Mouse (Mus musculus) hindbrain, embryonic 12.5 days (tissue): ENCODE results near the gene Gnb1. TPM values are rescaled to one million over a fixed set of nuclear protein-coding genes. Genes with fewer than 3 reads are reported as not detected.
"Not testable (repeated sequence)": the region's sequence is repeated elsewhere in the genome, so short reads cannot be mapped to it uniquely, and the experiment has no call there.

Source experiments
- ATAC-seq: fragments of 200-750 bp; cut with Nextera tagmentation; 2 replicates; pipeline ENCODE4 v1.8.0; 2017; ENCODE audit warnings: moderate TSS enrichment; ENCODE audit not compliant: low FRiP score
- H3K27ac ChIP-seq: fragments of 300-500 bp; sonication (generic); 2 replicates; pipeline ENCODE4 v1.5.1; 2016; ENCODE audit warnings: mild to moderate bottlenecking
- H3K27me3 ChIP-seq: fragments of 300-500 bp; sonication (generic); 2 replicates; pipeline ENCODE4 v1.6.1; 2016; ENCODE audit warnings: mild to moderate bottlenecking
- H3K36me3 ChIP-seq: fragments of 300-500 bp; sonication (generic); 2 replicates; pipeline ENCODE4 v1.6.1; 2016; ENCODE audit warnings: mild to moderate bottlenecking
- H3K4me1 ChIP-seq: fragments of 300-500 bp; sonication (generic); 2 replicates; pipeline ENCODE4 v1.6.1; 2016
- H3K4me2 ChIP-seq: fragments of 300-500 bp; sonication (generic); replicated peaks from 2 replicates; pipeline ENCODE4 v1.6.1; 2016; ENCODE audit warnings: mild to moderate bottlenecking
- H3K4me3 ChIP-seq: fragments of 300-500 bp; sonication (generic); 2 replicates; pipeline ENCODE4 v1.5.1; 2016; ENCODE audit warnings: mild to moderate bottlenecking
- H3K9ac ChIP-seq: fragments of 300-500 bp; sonication (generic); 2 replicates; pipeline ENCODE4 v1.6.1; 2016; ENCODE audit warnings: mild to moderate bottlenecking, moderate library complexity
- H3K9me3 ChIP-seq: fragments of 300-500 bp; sonication (generic); replicated peaks from 2 replicates; pipeline ENCODE4 v1.6.1; 2016; ENCODE audit warnings: mild to moderate bottlenecking
- WGBS: fragments of 180-500 bp; shearing (Covaris S2); methylation state at CpG from one replicate; pipeline ENCODE4 v1.1.7; 2016; 5-methylcytosine and 5-hydroxymethylcytosine counted together
- polyA plus RNA-seq: library from polyadenylated mRNA; unstranded; fragments of >200 nt; fragmentation: Nextera tagmentation; extraction: Ambion mirVana; gene quantifications from 2 replicates; pipeline ENCODE4 v1.2.1, GENCODE M21; 2016

The Gnb1 gene
- polyA plus RNA-seq, 1 experiment from 2014 or later = 757 TPM

DNA sequence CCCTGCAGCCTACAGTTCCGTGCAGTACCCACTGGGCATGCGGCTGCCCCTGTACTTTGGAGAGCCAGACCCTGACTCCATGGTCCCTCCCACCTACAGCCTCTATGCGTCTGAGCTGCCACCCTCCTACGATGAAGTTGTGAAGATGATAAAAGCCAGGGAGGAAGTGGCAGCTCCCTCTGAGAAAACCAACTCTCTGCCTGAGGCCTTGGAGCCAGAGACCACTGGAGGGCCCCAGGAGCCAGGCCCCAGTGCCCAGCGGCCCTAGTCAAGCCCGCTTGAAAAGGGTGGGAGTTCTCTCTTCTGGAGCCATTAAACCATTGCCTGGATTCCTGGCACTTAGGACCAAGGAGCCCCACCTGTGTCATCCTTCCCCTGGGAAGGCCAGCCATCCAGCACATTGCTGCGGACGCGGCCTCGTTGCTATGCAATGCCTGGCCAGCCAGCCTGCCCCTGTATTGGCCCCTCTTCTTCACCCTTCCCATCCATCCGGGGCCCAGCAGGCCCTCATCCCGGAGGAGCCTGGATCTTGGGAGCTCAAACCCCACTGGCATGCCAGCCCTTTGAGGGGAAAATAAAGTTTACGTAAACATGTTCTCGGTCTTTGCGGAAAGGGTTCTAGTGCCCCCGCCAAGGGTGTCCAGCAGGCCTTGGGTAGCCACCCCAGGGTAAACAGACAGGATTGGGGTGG lies 20.8 kb upstream of the Gnb1 start:
- no peak for ATAC-seq
- 80% methylated on average over 16 of the region's 16 CpGs for WGBS

DNA sequence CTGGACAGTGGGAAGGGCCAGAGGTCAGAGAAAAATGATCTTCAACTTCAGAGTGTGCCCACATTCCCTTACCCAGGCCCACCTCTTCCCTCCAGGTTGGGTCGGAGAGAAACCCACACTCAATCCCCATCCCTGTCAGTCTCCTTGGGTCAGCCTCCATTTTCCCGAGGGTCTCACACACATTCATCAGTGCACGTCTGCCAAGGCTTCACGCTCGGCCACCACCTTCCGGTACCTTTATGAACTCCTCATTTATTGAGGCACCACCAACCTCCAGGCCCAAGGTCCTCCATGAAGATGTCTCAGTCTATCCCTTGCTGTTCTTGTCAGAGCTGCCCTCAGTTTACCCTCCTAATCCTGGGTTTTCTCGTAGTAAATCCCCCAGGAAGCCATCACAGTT lies 20.2 kb upstream of the Gnb1 start:
- H3K4me3 ChIP-seq = no peak overlapping the region
- ATAC-seq = no peak

More for the DNA sequence above, 20.8 kb upstream of the Gnb1 start:
- Histone ChIP-seq H3K9me3 (no peaks in the 10 kb centered on the region), H3K27me3 (peaks cover 8% of the 10 kb centered on the region; the same call in 1 of the 2 replicates), H3K4me1 (peaks cover 6% of the 10 kb centered on the region; the same call in 1 of the 2 replicates), H3K36me3 (no peaks in the 10 kb centered on the region), H3K4me3 (no peak overlapping the region), H3K27ac (no peak overlapping the region), H3K9ac (no peak overlapping the region), H3K4me2 (no peak overlapping the region)

DNA sequence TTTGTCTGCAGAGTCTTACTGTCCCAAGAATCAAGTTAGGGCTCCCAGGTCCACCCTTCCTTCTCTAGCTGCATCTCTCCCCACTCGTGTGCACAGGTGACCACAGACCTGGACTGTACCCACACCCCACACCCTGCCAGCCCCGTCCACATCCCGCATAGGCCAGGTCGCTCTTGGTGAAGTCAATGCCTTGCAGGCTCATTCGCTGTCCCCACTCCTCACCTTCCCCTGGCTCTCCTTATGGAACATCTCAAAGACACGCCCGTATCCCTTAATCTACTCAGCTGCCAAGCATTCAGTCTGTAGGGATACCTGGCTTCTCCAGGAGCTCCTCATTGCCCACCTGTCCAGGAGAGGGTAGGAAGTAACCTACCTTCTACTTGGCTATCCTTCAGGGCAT lies 19.8 kb upstream of the Gnb1 start:
- no peak overlapping the region for H3K4me3 ChIP-seq
- no peak overlapping the region for H3K4me2 ChIP-seq
- ATAC-seq = no peak
- H3K27me3 ChIP-seq = peaks cover 8% of the 10 kb centered on the region; the same call in 1 of the 2 replicates
- no peaks in the 10 kb centered on the region for H3K36me3 ChIP-seq
- H3K9me3 ChIP-seq = no peaks in the 10 kb centered on the region
- H3K9ac ChIP-seq = no peak overlapping the region
- no peak overlapping the region for H3K27ac ChIP-seq
- peaks cover 6% of the 10 kb centered on the region; the same call in 1 of the 2 replicates for H3K4me1 ChIP-seq
- whole genome bisulfite sequencing = 92% methylated on average over 7 of the region's 7 CpGs

More for the DNA sequence above, 20.2 kb upstream of the Gnb1 start:
- WGBS = 82% methylated on average over 7 of the region's 7 CpGs
- H3K4me2 ChIP-seq = no peak overlapping the region
- no peak overlapping the region for H3K9ac ChIP-seq
- peaks cover 6% of the 10 kb centered on the region; the same call in 1 of the 2 replicates for H3K4me1 ChIP-seq
- peaks cover 8% of the 10 kb centered on the region; the same call in 1 of the 2 replicates for H3K27me3 ChIP-seq
- H3K27ac ChIP-seq = no peak overlapping the region
- no peaks in the 10 kb centered on the region for H3K36me3 ChIP-seq
- no peaks in the 10 kb centered on the region for H3K9me3 ChIP-seq

DNA sequence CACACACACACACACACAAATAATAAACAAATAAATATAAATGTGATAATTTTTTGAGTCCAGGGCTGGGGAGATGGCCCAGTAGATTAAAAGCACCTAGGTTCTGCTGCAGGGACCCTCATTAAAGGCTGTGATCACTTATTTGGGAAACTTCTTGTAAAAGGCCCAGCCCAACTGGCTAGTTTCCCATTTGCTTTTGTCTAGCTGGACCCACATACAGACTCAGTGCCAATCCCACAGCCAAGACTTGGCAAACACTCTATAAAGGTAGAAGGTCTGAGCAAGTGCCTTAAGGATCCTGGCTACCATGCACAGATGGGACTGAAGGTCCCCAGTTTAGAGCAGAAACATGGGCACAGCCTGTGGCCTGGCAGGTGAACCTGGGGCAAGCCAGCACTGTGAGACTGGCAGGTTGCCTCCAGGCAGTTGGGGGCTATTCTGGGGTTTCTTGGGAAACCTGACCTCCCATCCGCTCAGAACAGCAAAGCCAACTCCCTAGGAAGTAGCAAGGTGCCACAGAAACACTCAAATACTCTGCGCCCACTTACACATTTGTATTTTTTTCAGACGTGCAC lies 18.4 kb upstream of the Gnb1 start:
- H3K27me3 ChIP-seq = peaks cover 8% of the 10 kb centered on the region; the same call in 1 of the 2 replicates
- H3K4me1 ChIP-seq = peaks cover 6% of the 10 kb centered on the region; the same call in 1 of the 2 replicates
- H3K27ac ChIP-seq = no peak overlapping the region
- H3K36me3 ChIP-seq = no peaks in the 10 kb centered on the region
- no peaks in the 10 kb centered on the region for H3K9me3 ChIP-seq
- no peak for ATAC-seq
- no peak overlapping the region for H3K9ac ChIP-seq
- no peak overlapping the region for H3K4me3 ChIP-seq
- 70% methylated on average over 3 of the region's 3 CpGs for WGBS
- no peak overlapping the region for H3K4me2 ChIP-seq

DNA sequence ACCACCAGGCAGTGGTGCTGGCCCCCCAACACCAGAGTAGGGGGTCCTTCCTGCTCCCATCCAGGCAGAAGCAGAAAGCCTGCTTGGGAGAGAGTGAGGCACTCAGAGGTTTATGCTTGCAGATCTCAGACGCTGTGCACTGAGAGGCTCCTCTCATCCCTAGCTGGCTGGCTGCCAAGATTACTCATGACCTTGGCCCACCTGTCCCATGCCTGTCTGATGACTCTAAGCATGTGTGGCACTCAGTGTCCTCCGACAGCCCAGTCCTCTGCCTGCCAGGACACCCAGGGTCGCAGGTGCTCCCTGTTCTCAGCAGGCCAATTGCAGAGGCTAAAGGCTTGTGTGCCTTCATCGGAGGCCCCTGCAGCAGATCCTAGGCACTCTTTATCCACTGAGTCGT lies 17.8 kb upstream of the Gnb1 start:
- no peak for ATAC-seq
- no peak overlapping the region for H3K4me3 ChIP-seq
- peaks cover 6% of the 10 kb centered on the region; the same call in 1 of the 2 replicates for H3K4me1 ChIP-seq
- H3K4me2 ChIP-seq = no peak overlapping the region
- no peak overlapping the region for H3K27ac ChIP-seq
- no peaks in the 10 kb centered on the region for H3K36me3 ChIP-seq
- H3K27me3 ChIP-seq = peaks cover 8% of the 10 kb centered on the region; the same call in 1 of the 2 replicates
- WGBS = 65% methylated on average over 5 of the region's 5 CpGs
- no peak overlapping the region for H3K9ac ChIP-seq
- no peaks in the 10 kb centered on the region for H3K9me3 ChIP-seq

DNA sequence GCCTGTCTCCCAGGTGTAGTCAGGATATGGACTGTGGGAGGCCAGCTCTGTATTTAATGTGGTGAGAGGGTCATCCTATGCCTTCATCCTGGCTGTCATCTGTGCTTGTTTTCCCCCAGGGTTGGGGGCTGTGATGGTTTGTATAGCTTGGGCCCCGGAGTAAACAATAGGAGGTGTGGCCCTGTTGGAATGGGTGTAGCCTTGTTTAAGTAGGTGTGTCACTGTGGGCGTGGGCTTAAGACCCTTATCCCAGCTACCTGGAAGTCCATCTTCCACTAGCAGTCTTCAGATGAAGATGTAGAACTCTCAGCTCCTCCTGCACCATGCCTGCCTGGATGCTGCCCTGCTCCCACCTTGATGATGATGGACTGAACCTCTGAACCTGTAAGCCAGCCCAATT lies 17.4 kb upstream of the Gnb1 start:
- not testable (repeated sequence) for H3K27ac ChIP-seq, H3K36me3 ChIP-seq, H3K4me2 ChIP-seq, H3K4me1 ChIP-seq, ATAC-seq, H3K9me3 ChIP-seq, H3K4me3 ChIP-seq, H3K9ac ChIP-seq, H3K27me3 ChIP-seq
- 55% methylated on average over 2 of the region's 2 CpGs for WGBS

DNA sequence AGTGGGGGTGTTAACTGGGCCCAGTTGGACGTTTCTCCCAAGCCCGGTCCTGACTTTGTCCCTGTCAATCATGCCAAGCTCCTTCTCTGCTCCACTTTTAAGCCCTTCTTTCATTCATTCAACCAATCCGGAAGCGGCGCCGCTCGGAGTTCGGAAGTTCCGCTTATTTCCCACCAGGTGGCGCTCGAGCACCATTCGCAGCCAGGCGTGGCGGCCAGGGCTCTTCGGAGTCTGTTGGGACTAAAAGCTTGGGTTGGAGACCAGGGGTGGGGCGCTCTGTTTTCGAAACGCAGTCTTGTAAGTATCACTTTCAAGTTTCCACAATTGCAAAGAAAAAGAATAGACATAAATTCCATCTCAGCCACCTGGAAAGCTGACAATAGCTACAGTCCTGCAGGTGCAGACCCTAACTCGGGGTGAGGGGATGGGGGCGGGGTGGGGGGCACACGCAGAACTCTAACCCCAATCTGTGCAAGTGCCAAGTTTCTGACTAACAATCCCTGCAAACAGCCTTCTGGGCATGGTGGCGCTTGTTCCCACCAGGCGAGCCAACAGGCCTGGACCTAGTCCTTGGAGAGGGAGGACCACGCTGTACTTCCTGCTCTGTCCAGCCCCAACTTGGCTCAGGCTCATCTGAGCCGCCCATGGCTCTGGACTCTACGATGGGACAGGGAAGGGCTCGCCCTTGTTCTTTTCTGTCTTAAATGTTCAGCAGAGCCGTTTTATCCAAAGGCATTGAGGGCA lies 9.6 kb upstream of the Gnb1 start:
- Histone ChIP-seq H3K4me2 (peak overlapping the region; percentile 24), H3K4me1 (peaks cover 3% of the 10 kb centered on the region; the same call in 1 of the 2 replicates), H3K9ac (no peak overlapping the region), H3K27ac (no peak overlapping the region), H3K27me3 (0 out of 2 replicates have a peak, but pooled peaks cover 5% of the 10 kb centered on the region), H3K4me3 (no peak overlapping the region), H3K9me3 (no peaks in the 10 kb centered on the region), H3K36me3 (no peaks in the 10 kb centered on the region)
- ATAC-seq = peak; percentile 52; the same call in 1 of the 2 replicates
- 27% methylated on average over 28 of the region's 28 CpGs for WGBS

DNA sequence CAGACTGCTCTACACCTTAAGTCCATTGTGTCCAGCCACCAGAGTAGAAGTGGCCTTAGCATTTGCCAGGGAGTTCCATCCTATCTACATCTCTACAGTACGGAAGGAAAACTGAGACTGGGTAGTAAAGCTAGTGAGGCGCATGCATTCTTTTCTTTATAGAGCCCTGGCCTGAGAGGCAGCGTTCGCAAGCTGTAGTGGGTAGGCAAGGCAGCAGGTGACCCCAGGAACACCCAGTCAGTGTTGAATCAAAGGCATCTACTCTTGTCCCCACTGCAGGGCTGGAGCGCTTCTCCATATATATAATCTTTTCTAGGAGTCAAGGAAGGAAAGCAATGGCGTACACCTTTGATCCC lies 9.1 kb upstream of the Gnb1 start:
- Histone ChIP-seq H3K4me1 (peaks cover 3% of the 10 kb centered on the region; the same call in 1 of the 2 replicates), H3K4me3 (no peak overlapping the region), H3K36me3 (no peaks in the 10 kb centered on the region), H3K9ac (no peak overlapping the region), H3K27me3 (0 out of 2 replicates have a peak, but pooled peaks cover 5% of the 10 kb centered on the region), H3K9me3 (no peaks in the 10 kb centered on the region), H3K27ac (no peak overlapping the region), H3K4me2 (no peak overlapping the region)
- ATAC-seq = no peak
- 92% methylated on average over 6 of the region's 6 CpGs for WGBS

DNA sequence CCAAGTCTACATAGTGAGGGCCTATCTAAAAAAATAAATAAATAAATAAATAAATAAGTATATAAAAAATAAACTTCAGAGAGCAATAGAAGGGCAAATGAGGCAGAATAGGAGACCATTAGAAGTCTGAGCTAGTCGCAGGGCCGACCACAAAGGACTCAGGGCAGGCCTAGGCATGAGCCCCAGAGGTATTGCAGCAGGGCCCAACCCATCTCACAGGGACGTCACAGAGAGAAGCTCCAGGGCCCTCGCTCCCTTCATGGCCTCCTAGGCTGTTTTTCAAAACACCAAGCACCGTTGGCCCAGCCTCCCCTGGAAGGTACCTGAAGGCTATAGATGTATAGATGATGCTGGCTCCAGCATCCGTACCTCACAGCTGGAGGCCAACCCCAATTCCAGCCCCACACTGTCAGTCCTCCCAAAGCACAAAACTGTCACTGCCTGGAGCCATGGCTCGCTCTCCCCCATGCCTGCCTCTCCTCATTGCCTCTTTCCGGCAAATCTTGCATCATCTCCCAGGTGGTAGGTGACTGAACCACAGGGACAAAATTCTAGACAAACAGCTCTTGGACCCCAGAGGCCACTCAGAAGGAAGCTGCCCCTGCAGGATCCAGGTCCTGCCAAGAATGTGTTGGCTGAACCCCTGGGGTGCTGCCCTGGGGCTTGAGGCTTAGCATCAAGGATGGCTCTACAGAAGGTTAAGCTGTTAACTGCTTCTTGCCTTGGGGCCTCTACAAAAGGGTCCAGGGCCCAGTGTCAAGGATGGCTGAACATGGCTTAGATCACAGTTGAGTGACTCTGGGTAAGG lies 8.2 kb upstream of the Gnb1 start:
- H3K36me3 ChIP-seq = no peaks in the 10 kb centered on the region
- H3K9me3 ChIP-seq = no peaks in the 10 kb centered on the region
- H3K27ac ChIP-seq = no peak overlapping the region
- no peak overlapping the region for H3K4me3 ChIP-seq
- no peak overlapping the region for H3K9ac ChIP-seq
- no peak overlapping the region for H3K4me2 ChIP-seq
- no peak for ATAC-seq
- peaks cover 8% of the 10 kb centered on the region for H3K4me1 ChIP-seq
- H3K27me3 ChIP-seq = 0 out of 2 replicates have a peak, but pooled peaks cover 5% of the 10 kb centered on the region
- 68% methylated on average over 8 of the region's 8 CpGs for WGBS

DNA sequence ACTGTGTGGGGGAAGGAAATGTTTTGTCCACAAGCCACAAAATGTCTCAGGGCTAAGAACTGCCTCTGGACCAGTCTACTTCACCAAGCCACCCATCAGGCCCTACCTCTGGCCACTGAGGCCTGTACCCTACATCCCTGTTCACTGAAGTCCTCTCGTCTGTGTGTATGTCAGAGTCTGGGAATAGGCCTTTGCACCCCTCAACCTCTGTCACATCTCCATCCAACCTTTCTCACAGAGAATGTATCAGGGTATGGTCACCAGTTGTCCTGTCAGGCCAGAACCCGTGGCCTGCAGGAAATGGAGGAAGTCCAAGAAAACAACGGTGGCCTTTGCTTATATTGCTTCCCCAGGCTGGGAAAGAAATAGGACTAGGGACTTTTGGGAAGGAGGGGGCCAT lies 5.6 kb upstream of the Gnb1 start:
- ATAC-seq = no peak
- WGBS = 85% methylated on average over 3 of the region's 3 CpGs

DNA sequence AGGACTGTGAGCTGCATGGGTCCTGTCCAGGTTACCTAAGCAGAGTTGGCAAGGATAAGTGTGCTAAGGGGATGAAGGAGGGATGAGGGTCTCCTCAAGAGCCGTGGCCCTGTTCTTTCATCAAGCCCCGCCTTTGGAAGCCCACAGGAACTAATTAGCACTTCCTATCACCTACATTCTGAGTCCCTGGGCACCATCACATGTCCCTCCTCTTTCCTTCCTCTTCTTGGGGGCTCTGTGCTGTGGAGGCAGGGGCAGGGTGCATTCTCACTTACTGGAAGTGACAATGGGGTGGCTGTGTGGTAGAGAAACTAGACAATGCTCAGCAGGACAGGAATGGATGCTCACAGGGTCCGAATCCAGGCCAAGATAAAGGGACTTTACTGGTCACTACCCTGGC lies 3.4 kb upstream of the Gnb1 start:
- peak overlapping the region; percentile 52; the same call in 1 of the 2 replicates for H3K27ac ChIP-seq

More for the DNA sequence above, 5.6 kb upstream of the Gnb1 start:
- Histone ChIP-seq H3K27ac (no peak overlapping the region), H3K27me3 (0 out of 2 replicates have a peak, but pooled peaks cover 5% of the 10 kb centered on the region), H3K4me1 (peaks cover 25% of the 10 kb centered on the region), H3K9ac (no peak overlapping the region), H3K4me2 (no peak overlapping the region), H3K4me3 (no peak overlapping the region), H3K36me3 (no peaks in the 10 kb centered on the region), H3K9me3 (no peaks in the 10 kb centered on the region)

More for the DNA sequence above, 3.4 kb upstream of the Gnb1 start:
- ATAC-seq = no peak
- Histone ChIP-seq H3K4me1 (peaks cover 24% of the 10 kb centered on the region), H3K9me3 (no peaks in the 10 kb centered on the region), H3K27me3 (no peaks in the 10 kb centered on the region), H3K4me2 (no peak overlapping the region), H3K4me3 (no peak overlapping the region), H3K36me3 (no peaks in the 10 kb centered on the region), H3K9ac (no peak overlapping the region)
- WGBS = 48% methylated on average over 3 of the region's 3 CpGs
